Mouse (Mus musculus) liver, embryonic 14.5 days (tissue): ENCODE data around the gene Rasa2. TPM values are rescaled to one million over a fixed set of nuclear protein-coding genes. Genes with fewer than 3 reads are reported as not detected.

Experiments
- ATAC-seq: fragments of 200-750 bp; cut with Nextera tagmentation; 2 replicates; pipeline ENCODE4 v1.8.0; 2017; ENCODE audit warnings: moderate number of reproducible peaks, mild to moderate bottlenecking, moderate library complexity; ENCODE audit not compliant: insufficient read depth
- DNase-seq, 3 experiments: peaks; one replicate each; pipeline ENCODE4 v3.0.0-alpha.2; 2012 to 2013; ENCODE audit warnings: low read depth in 3 of 3, low spot score in 3 of 3
- H3K27ac ChIP-seq: fragments of 300-500 bp; sonication (generic); 2 replicates; pipeline ENCODE4 v1.5.1; 2014; ENCODE audit warnings: moderate library complexity, mild to moderate bottlenecking, control low read depth, inconsistent platforms
- H3K27me3 ChIP-seq: fragments of 300-500 bp; sonication (generic); 2 replicates; pipeline ENCODE4 v1.6.1; 2014; ENCODE audit warnings: mild to moderate bottlenecking, low read length, moderate library complexity; ENCODE audit not compliant: control insufficient read depth, insufficient read depth
- H3K36me3 ChIP-seq: fragments of 300-500 bp; sonication (generic); replicated peaks from 2 replicates; pipeline ENCODE4 v1.6.1; 2014; ENCODE audit warnings: low read depth; ENCODE audit not compliant: control insufficient read depth, insufficient read depth
- H3K4me1 ChIP-seq, 2 experiments: fragments of 200-500 bp in 1 of 2; fragments of 300-500 bp in 1 of 2; sonication (generic) in 1 of 2; replicated peaks; 2 replicates each; pipeline ENCODE4 v1.6.1; 2012 to 2014; ENCODE audit warnings: antibody characterized with exemption in 1 of 2, inconsistent platforms in 1 of 2, low read length in 1 of 2; ENCODE audit not compliant: control insufficient read depth in 2 of 2, insufficient read depth in 2 of 2
- H3K4me2 ChIP-seq: fragments of 300-500 bp; sonication (generic); 2 replicates; pipeline ENCODE4 v1.6.1; 2014; ENCODE audit warnings: low read depth, mild to moderate bottlenecking, control low read depth, moderate library complexity
- H3K4me3 ChIP-seq, 2 experiments: fragments of 200-500 bp in 1 of 2; fragments of 300-500 bp in 1 of 2; sonication (generic) in 1 of 2; 2 replicates each; pipeline ENCODE4 v1.5.1; 2012 to 2014; ENCODE audit warnings: low read depth in 2 of 2, low read length in 2 of 2, mild to moderate bottlenecking in 2 of 2, control low read depth in 1 of 2, inconsistent platforms in 1 of 2, moderate library complexity in 1 of 2; ENCODE audit not compliant: insufficient read depth in 1 of 2
- H3K9ac ChIP-seq: fragments of 300-500 bp; sonication (generic); replicated peaks from 2 replicates; pipeline ENCODE4 v1.6.1; 2014; ENCODE audit warnings: mild to moderate bottlenecking, control low read depth, moderate library complexity
- H3K9me3 ChIP-seq: fragments of 300-500 bp; sonication (generic); 2 replicates; pipeline ENCODE4 v1.6.1; 2016; ENCODE audit warnings: low read length, mixed read lengths; ENCODE audit not compliant: control insufficient read depth
- CTCF ChIP-seq: IDR thresholded peaks from 2 replicates; pipeline ENCODE4 v1.5.1; 2016; ENCODE audit warnings: antibody characterized with exemption, low read depth, control low read depth
- EP300 ChIP-seq: IDR thresholded peaks from 2 replicates; pipeline ENCODE4 v1.6.1; 2016; ENCODE audit warnings: antibody characterized with exemption, low read depth
- WGBS: fragments of 180-500 bp; shearing (Covaris S2); extraction: QIAGEN DNeasy Blood & Tissue Kit; methylation state at CpG from one replicate; pipeline ENCODE4 v1.1.7; 2014; ENCODE audit not compliant: insufficient replicate concordance; 5-methylcytosine and 5-hydroxymethylcytosine counted together
- polyA plus RNA-seq, 2 experiments: library from polyadenylated mRNA; depleted of rRNA in 1 of 2; stranded (reverse) in 1 of 2; unstranded in 1 of 2; fragments of >200 nt; fragmentation: Nextera tagmentation in 1 of 2; extraction: Ambion mirVana in 1 of 2; gene quantifications; 2 replicates each; pipeline versions ENCODE4 v1.2.1 to v1.2.3; 2012 to 2014

Gene Rasa2
- polyA plus RNA-seq, 2 experiments = 0.84 to 2.3 TPM

- H3K9me3 ChIP-seq = no peaks in the 10 kb centered on the region
- TF ChIP-seq EP300 = no peak
- no peak for TF ChIP-seq CTCF
- H3K4me1 ChIP-seq = no peaks in the 10 kb centered on the region
- no peak overlapping the region for H3K9ac ChIP-seq
- ATAC-seq (no peak), DNase-seq (no peak)
- 73% methylated on average over 9 of the region's 9 CpGs for WGBS
- H3K4me3 ChIP-seq = no peak overlapping the region
- H3K27me3 ChIP-seq = no peaks in the 10 kb centered on the region
- H3K36me3 ChIP-seq = no peaks in the 10 kb centered on the region; the same call in 1 of the 2 replicates
- no peak overlapping the region for H3K27ac ChIP-seq
- H3K4me2 ChIP-seq = no peak overlapping the region
These were observed 58.7 kb downstream of the Rasa2 start for GRCm38 (mm10) chr9:96572754-96573153.

GRCm38 (mm10) chr9:96566470-96566996, 64.9 kb downstream of the Rasa2 start:
- ATAC-seq (peak; percentile 77), DNase-seq (peak in 2 of 3 experiments; percentile 12 to 20)
- no peaks in the 10 kb centered on the region for H3K27me3 ChIP-seq
- no peaks in the 10 kb centered on the region for H3K9me3 ChIP-seq
- H3K36me3 ChIP-seq = no peaks in the 10 kb centered on the region
- peaks cover 0 to 5% of the 10 kb centered on the region in 2 experiments; a peak in 1 of 4 replicates for H3K4me1 ChIP-seq
- no peak overlapping the region for H3K4me3 ChIP-seq
- no peak overlapping the region for H3K27ac ChIP-seq
- peak overlapping the region; percentile 35 for H3K4me2 ChIP-seq
- peak overlapping the region; percentile 7; the same call in 1 of the 2 replicates for H3K9ac ChIP-seq
- 37% methylated on average over 8 of the region's 8 CpGs for WGBS
- TF ChIP-seq CTCF (no peak), EP300 (peak; percentile 69)

GRCm38 (mm10) chr9:96563501-96563900, 67.9 kb downstream of the Rasa2 start:
- no peak overlapping the region for H3K4me3 ChIP-seq
- no peak overlapping the region for H3K4me2 ChIP-seq
- H3K27me3 ChIP-seq = no peaks in the 10 kb centered on the region
- H3K4me1 ChIP-seq = peaks cover 2 to 16% of the 10 kb centered on the region in 2 experiments; a peak in 3 of 4 replicates
- H3K9me3 ChIP-seq = no peaks in the 10 kb centered on the region
- DNase-seq (no peak), ATAC-seq (no peak)
- no peak overlapping the region for H3K27ac ChIP-seq
- H3K9ac ChIP-seq = no peak overlapping the region
- TF ChIP-seq CTCF (0 out of 2 replicates have a peak, but pooled peaks have one; percentile 17), EP300 (no peak)
- no peaks in the 10 kb centered on the region for H3K36me3 ChIP-seq
- WGBS = 84% methylated on average over 4 of the region's 4 CpGs

GRCm38 (mm10) chr9:96559148-96559547, 72.3 kb downstream of the Rasa2 start:
- Histone ChIP-seq H3K9me3 (no peaks in the 10 kb centered on the region), H3K27ac (no peak overlapping the region), H3K4me1 (peaks cover 3 to 11% of the 10 kb centered on the region in 2 experiments; a peak in 3 of 4 replicates), H3K4me3 (no peak overlapping the region), H3K36me3 (no peaks in the 10 kb centered on the region), H3K4me2 (no peak overlapping the region), H3K27me3 (no peaks in the 10 kb centered on the region), H3K9ac (no peak overlapping the region)
- WGBS = 49% methylated on average over 6 of the region's 6 CpGs
- no peak for TF ChIP-seq EP300
- TF ChIP-seq CTCF = no peak
- ATAC-seq (no peak), DNase-seq (no peak)

- Histone ChIP-seq H3K4me3 (no peak overlapping the region), H3K9ac (no peak overlapping the region), H3K27me3 (no peaks in the 10 kb centered on the region), H3K4me2 (no peak overlapping the region), H3K36me3 (no peaks in the 10 kb centered on the region), H3K4me1 (peaks cover 3 to 11% of the 10 kb centered on the region in 2 experiments; a peak in 3 of 4 replicates), H3K9me3 (no peaks in the 10 kb centered on the region), H3K27ac (no peak overlapping the region)
- TF ChIP-seq EP300 (no peak), CTCF (no peak)
- ATAC-seq (0 out of 2 replicates have a peak, but pooled peaks have one; percentile 23), DNase-seq (no peak)
- WGBS = 17% methylated on average over 1 of the region's 1 CpGs
These were observed 72.8 kb downstream of the Rasa2 start for GRCm38 (mm10) chr9:96558594-96558993.
